Mouse (Mus musculus): Measurements from ENCODE around the gene 9430015G10Rik.
A peak's percentile ranks its signal among the peaks of the same experiment; 100 is the strongest.

9430015G10Rik gene

GRCm38 (mm10) chr4:156109570-156110331 is at the start of gene 9430015G10Rik:
Gene 9430015G10Rik (plus strand): TSS chr4:156109982.
- peak; percentile 98 to 99 for DNase-seq

- no peak for DNase-seq
These were observed 45.8 kb upstream of the 9430015G10Rik start for GRCm38 (mm10) chr4:156063861-156064509.

GRCm38 (mm10) chr4:156064510-156064897 is 45.3 kb upstream of the 9430015G10Rik start:
- no peak for DNase-seq

- DNase-seq, result no peak
These were observed 44.5 kb upstream of the 9430015G10Rik start for GRCm38 (mm10) chr4:156065156-156065894.

- DNase-seq, result peak in 1 of 2 experiments; percentile 26
These were observed 42.4 kb upstream of the 9430015G10Rik start for GRCm38 (mm10) chr4:156067256-156067949.

- DNase-seq, result no peak
These were observed 40.1 kb upstream of the 9430015G10Rik start for GRCm38 (mm10) chr4:156069701-156070100.

- DNase-seq, result no peak
These were observed 39.5 kb upstream of the 9430015G10Rik start for GRCm38 (mm10) chr4:156070276-156070675.

- DNase-seq, result no peak
These were observed 39.1 kb upstream of the 9430015G10Rik start for GRCm38 (mm10) chr4:156070716-156071115.

- DNase-seq, result peak in 1 of 2 experiments; percentile 11
These were observed 32.8 kb upstream of the 9430015G10Rik start for GRCm38 (mm10) chr4:156076911-156077382.

- DNase-seq, result peak; percentile 83 to 88
These were observed 32.1 kb upstream of the 9430015G10Rik start for GRCm38 (mm10) chr4:156077499-156078301.

- no peak for DNase-seq
These were observed 27.1 kb upstream of the 9430015G10Rik start for GRCm38 (mm10) chr4:156082621-156083234.

- peak; percentile 47 to 48 for DNase-seq
These were observed 26.4 kb upstream of the 9430015G10Rik start for GRCm38 (mm10) chr4:156083348-156083747.

- DNase-seq, result peak in 1 of 2 experiments; percentile 6
These were observed 25.5 kb upstream of the 9430015G10Rik start for GRCm38 (mm10) chr4:156084096-156084879.

- DNase-seq, result no peak
These were observed 24.5 kb upstream of the 9430015G10Rik start for GRCm38 (mm10) chr4:156085256-156085655.

GRCm38 (mm10) chr4:156087398-156088087 is 22.2 kb upstream of the 9430015G10Rik start:
- DNase-seq, result peak in 1 of 2 experiments; percentile 11

- no peak for DNase-seq
These were observed 18.5 kb upstream of the 9430015G10Rik start for GRCm38 (mm10) chr4:156091236-156091635.

- no peak for DNase-seq
These were observed 17.0 kb upstream of the 9430015G10Rik start for GRCm38 (mm10) chr4:156092765-156093164.

- no peak for DNase-seq
These were observed 16.0 kb upstream of the 9430015G10Rik start for GRCm38 (mm10) chr4:156093758-156094157.

GRCm38 (mm10) chr4:156096191-156096590 is 13.6 kb upstream of the 9430015G10Rik start:
- DNase-seq, result no peak

All from lung, postnatal 4 days (tissue).